ENCODE assay signal across 17 mouse cellular contexts in genomic region chr8:94682732-94683524, GRCm38 (mm10). TPM values are rescaled to one million over a fixed set of nuclear protein-coding genes. Genes with fewer than 3 reads are reported as not detected.
DNase-seq lines count a peak whose midpoint lies in the region; ATAC-seq and TF ChIP-seq lines count a peak whose summit lies in the region.
"Had no signal": no experiment of that assay in that cellular context is flagged by ENCODE, and none has a peak within 500 bp of the region (broad histone marks: within the 10 kb centered on the region; RNA-seq: fewer than 3 reads in every experiment).

No protein-coding gene starts in this region.

- H3K9me3 ChIP-seq in liver, postnatal 0 days (ENCODE audit: low read length), result no peaks in the 10 kb centered on the region
- H3K9me3 ChIP-seq in stomach, embryonic 15.5 days, result no peaks in the 10 kb centered on the region
- H3K9me3 ChIP-seq: limb, embryonic 15.5 days; neural tube, embryonic 15.5 days had no signal

- H3K9ac ChIP-seq in liver, adult 2 months (ENCODE audit: low read depth, low read length), result no peak overlapping the region
- no peak overlapping the region for H3K9ac ChIP-seq in liver, postnatal 0 days (replicated peaks)
- H3K9ac ChIP-seq in stomach, embryonic 15.5 days, result no peak overlapping the region
- H3K9ac ChIP-seq: limb, embryonic 15.5 days; neural tube, embryonic 15.5 days had no signal

- peaks cover 16% of the 10 kb centered on the region; the same call in 1 of the 2 replicates for H3K79me2 ChIP-seq in liver, adult 2 months (ENCODE audit: control insufficient read depth, insufficient read depth, low read length)

- DNase-seq in liver, adult 2 months (ENCODE audit: extremely low read depth, low read depth, low spot score), result peak; percentile 57
- DNase-seq in liver, postnatal 0 days, result no peak
- peak; percentile 50 for DNase-seq in kidney, adult 2 months
- peak; percentile 58 for DNase-seq in lung, adult 2 months
- no peak for DNase-seq in right cerebral cortex, postnatal 14 days
- DNase-seq: cerebellum, adult 11 months; embryo, embryonic 11 days; heart, adult 2 months; heart, postnatal 10 days; thymus, adult 2 months had no signal

- H3K27me3 ChIP-seq in liver, adult 2 months (ENCODE audit: control insufficient read depth, insufficient read depth, low read length), result no peaks in the 10 kb centered on the region
- no peaks in the 10 kb centered on the region for H3K27me3 ChIP-seq in liver, postnatal 0 days (ENCODE audit: insufficient read depth, low read length)
- no peaks in the 10 kb centered on the region for H3K27me3 ChIP-seq in kidney, adult 2 months (replicated peaks; ENCODE audit: control insufficient read depth, insufficient read depth, low read length)
- H3K27me3 ChIP-seq in stomach, embryonic 15.5 days (replicated peaks), result no peaks in the 10 kb centered on the region
- H3K27me3 ChIP-seq: limb, embryonic 15.5 days; neural tube, embryonic 15.5 days had no signal

- H3K27ac ChIP-seq in liver, adult 2 months (replicated peaks; ENCODE audit: insufficient read depth, low read depth, low read length), result no peak overlapping the region
- H3K27ac ChIP-seq in liver, postnatal 0 days (ENCODE audit: low read depth), result no peak overlapping the region
- peak overlapping the region; percentile 21; the same call in 1 of the 2 replicates for H3K27ac ChIP-seq in kidney, adult 2 months (ENCODE audit: insufficient read depth, low read depth, low read length)
- H3K27ac ChIP-seq in stomach, embryonic 15.5 days, result peak overlapping the region; percentile 85
- H3K27ac ChIP-seq: heart, adult 2 months; hindbrain, postnatal 0 days; limb, embryonic 15.5 days; neural tube, embryonic 15.5 days had no signal

- no peak for TF ChIP-seq CTCF in liver, adult 2 months (IDR thresholded peaks at IDR 0.05; ENCODE audit: low read depth, low read length)
- no peak for TF ChIP-seq CTCF in liver, postnatal 0 days (IDR thresholded peaks at IDR 0.05; ENCODE audit: low read depth)
- TF ChIP-seq CTCF in kidney, adult 2 months (conservative IDR thresholded peaks at IDR 0.05; ENCODE audit: insufficient read depth, insufficient read length, low read depth, low read length), result no peak
- TF ChIP-seq CTCF in lung, adult 2 months (IDR thresholded peaks at IDR 0.05; ENCODE audit: insufficient read depth, low read length), result no peak

- H3K4me3 ChIP-seq in liver, adult 2 months (ENCODE audit: insufficient read depth, low read depth, low read length), result no peak overlapping the region
- H3K4me3 ChIP-seq in liver, postnatal 0 days (ENCODE audit: low read depth, low read length), result no peak overlapping the region
- no peak overlapping the region for H3K4me3 ChIP-seq in kidney, adult 2 months (ENCODE audit: insufficient read depth, low read depth, low read length)
- no peak overlapping the region for H3K4me3 ChIP-seq in lung, adult 2 months (replicated peaks; ENCODE audit: extremely low read depth, low read depth, low read length)
- H3K4me3 ChIP-seq in stomach, embryonic 15.5 days (replicated peaks), result no peak overlapping the region
- H3K4me3 ChIP-seq: heart, adult 2 months; limb, embryonic 15.5 days; neural tube, embryonic 15.5 days had no signal

- ATAC-seq in liver, postnatal 0 days, result no peak
- peak; percentile 79 for ATAC-seq in stomach, embryonic 15.5 days (ENCODE audit: insufficient read depth, low FRiP score, low read depth)
- ATAC-seq in megakaryocyte-erythroid progenitor cell, adult 5-6 weeks (replicated peaks; ENCODE audit: low FRiP score, low TSS enrichment, poor library complexity, severe bottlenecking), result no peak
- ATAC-seq in erythroid progenitor cell, adult 5-6 weeks (replicated peaks; ENCODE audit: low FRiP score, poor library complexity, severe bottlenecking), result no peak
- ATAC-seq: hindbrain, postnatal 0 days had no signal

- peaks cover 12% of the 10 kb centered on the region for H3K4me1 ChIP-seq in liver, adult 2 months (ENCODE audit: control insufficient read depth, insufficient read depth, low read length)
- H3K4me1 ChIP-seq in liver, postnatal 0 days (ENCODE audit: insufficient read depth), result peaks cover 3% of the 10 kb centered on the region; the same call in 1 of the 2 replicates
- peaks cover 26% of the 10 kb centered on the region for H3K4me1 ChIP-seq in kidney, adult 2 months (ENCODE audit: control insufficient read depth, insufficient read depth, low read length)
- H3K4me1 ChIP-seq in lung, adult 2 months (ENCODE audit: control insufficient read depth, insufficient read depth, low read length), result peaks cover 34% of the 10 kb centered on the region
- peaks cover 21% of the 10 kb centered on the region for H3K4me1 ChIP-seq in stomach, embryonic 15.5 days
- H3K4me1 ChIP-seq: limb, embryonic 15.5 days; neural tube, embryonic 15.5 days had no signal

- TF ChIP-seq POLR2A in liver, adult 2 months (IDR thresholded peaks at IDR 0.05; ENCODE audit: extremely low read depth, insufficient read depth, low read length), result no peak
- no peak for TF ChIP-seq POLR2A in kidney, adult 2 months (IDR thresholded peaks at IDR 0.05; ENCODE audit: low read depth, low read length)
- TF ChIP-seq POLR2A in lung, adult 2 months (IDR thresholded peaks at IDR 0.05; ENCODE audit: borderline replicate concordance, extremely low read depth, low read depth, low read length), result no peak

- H3K4me2 ChIP-seq in liver, postnatal 0 days (ENCODE audit: low read depth, low read length), result no peak overlapping the region
- peak overlapping the region; percentile 17 for H3K4me2 ChIP-seq in stomach, embryonic 15.5 days
- H3K4me2 ChIP-seq: limb, embryonic 15.5 days; neural tube, embryonic 15.5 days had no signal

- H3K36me3 ChIP-seq in liver, adult 2 months (ENCODE audit: control insufficient read depth, insufficient read depth, low read length), result no peaks in the 10 kb centered on the region
- no peaks in the 10 kb centered on the region for H3K36me3 ChIP-seq in liver, postnatal 0 days (replicated peaks; ENCODE audit: insufficient read depth, low read length)
- H3K36me3 ChIP-seq in kidney, adult 2 months (ENCODE audit: control insufficient read depth, insufficient read depth, low read length), result no peaks in the 10 kb centered on the region
- H3K36me3 ChIP-seq in stomach, embryonic 15.5 days, result no peaks in the 10 kb centered on the region
- H3K36me3 ChIP-seq: limb, embryonic 15.5 days; neural tube, embryonic 15.5 days had no signal

- TF ChIP-seq EP300 in liver, postnatal 0 days (IDR thresholded peaks at IDR 0.05; ENCODE audit: low read depth), result no peak

- 62% methylated on average over 16 of the region's 16 CpGs for WGBS in liver, adult 2 months
- 69% methylated on average over 16 of the region's 16 CpGs for WGBS in liver, postnatal 0 days (ENCODE audit: insufficient replicate concordance)
- 51% methylated on average over 16 of the region's 16 CpGs for WGBS in kidney, adult 2 months
- whole genome bisulfite sequencing in lung, adult 2 months, result 61% methylated on average over 16 of the region's 16 CpGs
- WGBS in stomach, embryonic 15.5 days, result 59% methylated on average over 16 of the region's 16 CpGs

RNA-seq across cellular contexts. Expression of gene Pllp, which starts 13.2 kb away (rescaled TPM):
- total RNA-seq in liver, adult 2 months (2014; rRNA removed), result 8.1 and 8.6 TPM in 2 replicates
- 41.8 and 44.1 TPM in 2 replicates for polyA plus RNA-seq in liver, adult 2 months (2012; rRNA removed)
- 2.5 and 3.1 TPM in 2 replicates for polyA plus RNA-seq in liver, postnatal 0 days (2015; fragmentation: Nextera tagmentation; extraction: Ambion mirVana)
- polyA plus RNA-seq in kidney, adult 2 months (2012; rRNA removed), result 160 and 166 TPM in 2 replicates
- polyA plus RNA-seq in lung, adult 2 months (2012; rRNA removed), result 108 and 172 TPM in 2 replicates
- 71.7 and 79.4 TPM in 2 replicates for polyA plus RNA-seq in stomach, embryonic 15.5 days (2015; fragmentation: Nextera tagmentation; extraction: Ambion mirVana)
- not detected in 2 replicates for total RNA-seq in megakaryocyte-erythroid progenitor cell, adult 5-6 weeks (2014; fragmentation: Nextera tagmentation)
- not detected in 2 replicates for total RNA-seq in megakaryocyte-erythroid progenitor cell, adult 5-6 weeks (2017)
- total RNA-seq in erythroid progenitor cell, adult 5-6 weeks (2015; ENCODE audit: low replicate concordance), result not detected in 2 replicates
- total RNA-seq in erythroid progenitor cell, adult 5-6 weeks (2017; ENCODE audit: low replicate concordance), result not detected in 2 replicates
- total RNA-seq: MEL had no signal

RNA-seq across cellular contexts. Expression of gene Arl2bp, which starts 16.5 kb away (rescaled TPM):
- 4.2 and 4.8 TPM in 2 replicates for total RNA-seq in liver, adult 2 months (2014; rRNA removed)
- polyA plus RNA-seq in liver, adult 2 months (2012; rRNA removed), result 5.9 and 7.7 TPM in 2 replicates
- 20.8 and 21.3 TPM in 2 replicates for polyA plus RNA-seq in liver, postnatal 0 days (2015; fragmentation: Nextera tagmentation; extraction: Ambion mirVana)
- polyA plus RNA-seq in kidney, adult 2 months (2012; rRNA removed), result 76.2 and 77.2 TPM in 2 replicates
- polyA plus RNA-seq in lung, adult 2 months (2012; rRNA removed), result 104 and 126 TPM in 2 replicates
- 129 and 137 TPM in 2 replicates for polyA plus RNA-seq in stomach, embryonic 15.5 days (2015; fragmentation: Nextera tagmentation; extraction: Ambion mirVana)
- 51.1 and 64.0 TPM in 2 replicates for total RNA-seq in megakaryocyte-erythroid progenitor cell, adult 5-6 weeks (2014; fragmentation: Nextera tagmentation)
- 124 and 152 TPM in 2 replicates for total RNA-seq in megakaryocyte-erythroid progenitor cell, adult 5-6 weeks (2017)
- 23.8 and 27.2 TPM in 2 replicates for total RNA-seq in erythroid progenitor cell, adult 5-6 weeks (2015; ENCODE audit: low replicate concordance)
- total RNA-seq in erythroid progenitor cell, adult 5-6 weeks (2017; ENCODE audit: low replicate concordance), result 29.4 and 36.1 TPM in 2 replicates

Comparison
In these comparisons a context has a peak if more than half of its experiments do, and no peak if none do; other contexts are left out.
1. DNase-seq: peak in liver, adult 2 months (single experiment), kidney, adult 2 months (single experiment) and lung, adult 2 months (single experiment); none in liver, postnatal 0 days (single experiment) and right cerebral cortex, postnatal 14 days (single experiment).
2. RNA of gene Pllp, which starts 13.2 kb away (polyA plus RNA-seq): 108 to 172 TPM in lung, adult 2 months, 160 to 166 TPM in kidney, adult 2 months, 71.7 to 79.4 TPM in stomach, embryonic 15.5 days and 41.8 to 44.1 TPM in liver, adult 2 months; 2.5 to 3.1 TPM in liver, postnatal 0 days; every median in the first group is over 10 times any median in the second.
3. H3K27ac ChIP-seq: peak in kidney, adult 2 months (single experiment) and stomach, embryonic 15.5 days (single experiment); none in liver, adult 2 months (single experiment) and liver, postnatal 0 days (single experiment).